Mouse (Mus musculus): Measurements from ENCODE around the gene Gm10959.

Gm10959 gene

GRCm38 (mm10) chr3:122894772-122895171 is 24.4 kb downstream of the Gm10959 start, which contains the start of gene Fabp2:
Gene Fabp2 (plus strand): TSS chr3:122895072.
- DNase-seq (ENCODE audit: low spot score in 2 of 2) = no peak

GRCm38 (mm10) chr3:122888371-122888819 is 30.8 kb downstream of the Gm10959 start:
- DNase-seq (ENCODE audit: low spot score in 2 of 2) = no peak

DNA sequence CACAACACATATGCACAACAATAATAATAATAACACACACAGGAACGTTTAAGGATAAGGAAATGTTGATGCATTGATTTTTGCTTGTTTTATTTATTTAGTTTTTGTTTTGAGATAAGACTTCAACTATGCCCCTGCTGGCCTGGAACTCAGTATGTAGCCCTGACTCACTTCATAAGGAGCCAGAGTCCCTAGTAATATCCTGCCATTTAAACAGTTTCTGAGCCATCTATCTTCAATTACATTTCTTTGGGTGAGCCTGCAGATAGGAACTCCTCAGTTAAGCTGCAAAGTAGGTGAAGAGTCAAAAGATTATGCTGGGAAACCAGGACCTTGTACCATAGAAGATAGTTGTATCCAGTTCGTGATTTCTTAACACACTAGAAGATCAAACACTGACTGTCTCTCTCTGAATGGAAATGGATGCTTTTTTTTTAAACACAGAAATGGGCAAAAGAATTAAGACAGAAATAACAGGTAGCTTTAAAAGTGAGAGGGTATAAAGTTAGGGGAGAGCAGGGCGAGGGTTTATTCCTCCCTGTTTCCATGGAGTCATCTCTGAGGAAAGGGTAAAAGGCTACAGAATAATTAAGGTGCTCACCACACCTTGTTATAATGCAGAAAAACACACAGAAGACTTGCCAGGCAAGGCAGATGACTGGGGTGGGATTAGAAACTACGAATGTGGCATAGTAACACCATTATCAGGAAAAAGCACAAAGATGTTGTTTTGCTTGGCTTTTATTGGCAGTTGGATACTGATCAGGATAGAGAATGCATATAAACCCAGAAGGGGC is 31.5 kb downstream of the Gm10959 start:
- DNase-seq (ENCODE audit: low spot score in 2 of 2) = no peak

- DNase-seq (ENCODE audit: low spot score in 2 of 2) = no peak
Measured at GRCm38 (mm10) chr3:122878705-122879315, 40.4 kb downstream of the Gm10959 start.

DNA sequence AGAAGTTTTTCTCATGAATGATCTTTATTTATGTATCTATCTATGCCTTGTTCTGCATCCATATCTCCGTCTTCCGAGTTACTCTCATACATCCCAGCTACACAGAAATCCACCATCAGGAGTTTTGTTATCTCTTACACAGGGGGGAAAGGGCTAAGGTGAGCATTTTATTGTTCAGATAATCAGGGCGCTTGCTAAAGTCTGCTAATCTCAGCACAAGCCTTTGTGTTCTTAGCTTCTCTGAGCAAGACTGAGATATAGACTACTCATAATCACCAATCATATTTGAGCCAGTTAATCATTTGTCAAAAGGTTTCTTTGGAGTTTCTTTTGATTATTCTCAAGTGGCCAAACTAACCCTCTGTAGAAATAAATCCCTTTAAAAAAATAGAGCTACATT is 41.6 kb downstream of the Gm10959 start:
- no peak for DNase-seq (ENCODE audit: low spot score in 2 of 2)

- no peak for DNase-seq (ENCODE audit: low spot score in 2 of 2)
Measured at GRCm38 (mm10) chr3:122876870-122877269, 42.3 kb downstream of the Gm10959 start.

DNA sequence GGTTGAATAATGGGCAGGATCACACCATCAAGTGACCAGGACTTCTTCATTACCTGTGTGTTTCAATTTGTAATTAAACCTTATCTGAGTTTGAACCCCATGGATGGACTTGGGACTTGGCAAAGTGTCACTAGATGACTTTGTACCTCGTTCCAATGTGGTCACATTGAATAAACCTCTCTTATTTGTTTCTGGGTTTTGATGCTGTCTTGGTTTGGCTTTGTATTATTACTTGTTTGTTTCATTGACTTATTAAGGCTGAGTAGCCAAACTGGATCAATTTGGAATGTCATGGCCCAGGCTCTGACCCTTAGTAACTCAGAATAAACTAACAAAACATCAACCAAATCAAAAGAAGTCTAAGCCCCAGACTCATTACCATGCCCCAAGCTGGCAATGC is 47.6 kb downstream of the Gm10959 start:
- no peak for DNase-seq (ENCODE audit: low spot score in 2 of 2)

DNA sequence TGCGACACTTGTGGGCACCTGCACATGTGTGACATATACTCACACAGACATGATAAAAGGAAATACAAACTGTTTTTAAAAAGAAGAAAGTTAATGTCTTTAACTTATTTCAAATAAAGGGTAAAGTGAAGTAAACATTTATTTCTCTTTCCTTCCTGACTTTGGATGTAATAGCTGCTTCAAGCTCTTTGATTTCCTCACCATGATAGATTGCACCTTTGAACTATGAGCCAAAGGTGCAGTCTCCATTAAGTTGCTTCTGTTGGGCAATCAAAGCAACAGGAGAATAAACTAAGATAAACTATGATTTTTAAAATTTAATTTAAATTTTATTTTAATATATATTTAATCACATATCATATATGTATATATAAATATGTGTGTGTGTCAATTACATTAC is 50.9 kb downstream of the Gm10959 start:
- no peak for DNase-seq (ENCODE audit: low spot score in 2 of 2)

GRCm38 (mm10) chr3:122865092-122865491 is 54.1 kb downstream of the Gm10959 start:
- no peak for DNase-seq (ENCODE audit: low spot score in 2 of 2)

Data from heart, adult 9 months (tissue).